Mouse (Mus musculus): ENCODE measurements around the gene Gse1.

GRCm38 (mm10) chr8:120320146-120320545 lies 91.9 kb downstream of the Gse1 start:
- TF ChIP-seq TAL1 (IDR thresholded peaks at IDR 0.05; ENCODE audit: low read length) (no peak), GATA1 (IDR thresholded peaks at IDR 0.05; ENCODE audit: low read length) (no peak)
